Mouse (Mus musculus) ES-E14 (cell line): ENCODE data around the gene Tcl1b2. TPM values are rescaled to one million over a fixed set of nuclear protein-coding genes. Genes with fewer than 3 reads are reported as not detected.

Experiments
- DNase-seq: peaks from one replicate; pipeline ENCODE4 v3.0.0-alpha.2; 2013; ENCODE audit warnings: low read depth, low spot score
- H3K27ac ChIP-seq: 2 replicates; pipeline ENCODE4 v1.5.1; 2012; ENCODE audit warnings: low read depth, mild to moderate bottlenecking, low read length, moderate library complexity, mixed read lengths; ENCODE audit not compliant: poor library complexity, insufficient read depth, severe bottlenecking
- H3K36me3 ChIP-seq: 2 replicates; pipeline ENCODE4 v1.6.1; 2012; ENCODE audit warnings: mild to moderate bottlenecking, low read length, moderate library complexity, mixed read lengths; ENCODE audit not compliant: control insufficient read depth, poor library complexity, insufficient read depth, severe bottlenecking
- H3K4me1 ChIP-seq, 2 experiments: fragments of 150-350 bp in 1 of 2; sonication (generic) in 1 of 2; 2 replicates each; pipeline ENCODE4 v1.6.1; 2012; ENCODE audit warnings: low read length in 2 of 2, mild to moderate bottlenecking in 1 of 2, mixed read lengths in 1 of 2; ENCODE audit not compliant: control insufficient read depth in 2 of 2, insufficient read depth in 2 of 2, poor library complexity in 1 of 2
- H3K4me3 ChIP-seq, 2 experiments: fragments of 150-350 bp in 1 of 2; sonication (generic) in 1 of 2; 2 replicates each; pipeline ENCODE4 v1.5.1; 2012; ENCODE audit warnings: low read length in 2 of 2, low read depth in 1 of 2, mild to moderate bottlenecking in 1 of 2, mixed read lengths in 1 of 2; ENCODE audit not compliant: insufficient read depth in 1 of 2, poor library complexity in 1 of 2, severe bottlenecking in 1 of 2
- H3K9ac ChIP-seq: 2 replicates; pipeline ENCODE4 v1.6.1; 2012; ENCODE audit warnings: low read depth, mild to moderate bottlenecking, low read length, mixed read lengths; ENCODE audit not compliant: poor library complexity, insufficient read depth, severe bottlenecking
- H3K9me3 ChIP-seq: fragments of 150-350 bp; sonication (generic); 2 replicates; pipeline ENCODE4 v1.6.1; 2012; ENCODE audit warnings: low read depth, mild to moderate bottlenecking, low read length; ENCODE audit not compliant: control insufficient read depth, insufficient read depth
- CHD2 ChIP-seq: IDR thresholded peaks from 2 replicates; pipeline ENCODE4 v1.6.1; 2014; ENCODE audit warnings: mild to moderate bottlenecking, low read depth, low read length, inconsistent platforms
- HCFC1 ChIP-seq: IDR thresholded peaks from 2 replicates; pipeline ENCODE4 v1.6.1; 2012; ENCODE audit warnings: low read length, inconsistent platforms, borderline replicate concordance; ENCODE audit not compliant: insufficient read depth
- MAFK ChIP-seq: IDR thresholded peaks from 2 replicates; pipeline ENCODE4 v1.6.1; 2014; ENCODE audit warnings: mild to moderate bottlenecking, low read depth, low read length, inconsistent platforms; ENCODE audit not compliant: insufficient read depth
- ZC3H11A ChIP-seq: IDR thresholded peaks from 2 replicates; pipeline ENCODE4 v1.6.1; 2012; ENCODE audit warnings: low read depth, mild to moderate bottlenecking, inconsistent platforms, low read length, borderline replicate concordance
- ZNF384 ChIP-seq: IDR thresholded peaks from 2 replicates; pipeline ENCODE4 v1.6.1; 2012; ENCODE audit warnings: low read depth, low read length, inconsistent platforms
- in situ Hi-C, 2 experiments: fragments of 600-800 bp; cut with MboI; formaldehyde crosslinking; loops; one replicate each; pipeline ENCODE4 v1.15.1; 2025; ENCODE audit warnings: low sequenced_read_pairs in 2 of 2, inconsistent platforms in 1 of 2; ENCODE audit not compliant: unreplicated experiment in 2 of 2
- total RNA-seq: library from RNA; depleted of rRNA; stranded (reverse); fragments of 300-350 nt; gene quantifications from 2 replicates; pipeline ENCODE4 v1.2.3, GENCODE M21; 2012

Tcl1b2 gene
- total RNA-seq, 1 experiment = not detected

GRCm38 (mm10) chr12:105105326-105105725, 40.5 kb upstream of the Tcl1b2 start:
- H3K9me3 ChIP-seq = no peaks in the 10 kb centered on the region
- DNase-seq = no peak
- no peaks in the 10 kb centered on the region for H3K36me3 ChIP-seq
- no peak overlapping the region for H3K27ac ChIP-seq
- H3K9ac ChIP-seq = no peak overlapping the region
- in situ Hi-C loops = no loop called here
- no peak overlapping the region for H3K4me3 ChIP-seq
- peaks cover 0 to under 1% of the 10 kb centered on the region in 2 experiments; a peak in 1 of 4 replicates for H3K4me1 ChIP-seq
- TF ChIP-seq ZNF384 (no peak), ZC3H11A (no peak), CHD2 (no peak), HCFC1 (no peak), MAFK (no peak)

DNA sequence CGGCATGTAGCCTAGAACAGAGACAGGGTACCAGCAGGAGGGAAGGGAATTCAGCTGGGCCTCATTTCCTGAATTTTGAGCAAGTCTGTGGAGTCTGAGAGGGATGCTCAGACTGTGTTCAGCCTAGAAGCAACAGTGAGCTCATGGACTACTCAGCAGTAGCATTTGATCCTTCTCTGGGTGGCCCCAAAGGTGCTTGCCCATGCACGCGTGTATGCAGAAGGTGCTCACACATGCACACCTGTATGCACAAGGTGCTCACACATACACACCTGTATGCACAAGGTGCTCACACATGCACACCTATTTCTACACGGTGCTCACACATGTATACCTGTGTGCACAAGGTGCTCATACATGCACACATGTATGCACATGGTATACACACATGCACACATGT, 37.0 kb upstream of the Tcl1b2 start:
- no peaks in the 10 kb centered on the region for H3K36me3 ChIP-seq
- H3K4me3 ChIP-seq = no peak overlapping the region
- in situ Hi-C loops = no loop called here
- H3K27ac ChIP-seq = no peak overlapping the region
- no peaks in the 10 kb centered on the region for H3K9me3 ChIP-seq
- H3K4me1 ChIP-seq = peaks cover 0 to 8% of the 10 kb centered on the region in 2 experiments; a peak in 2 of 4 replicates
- no peak for TF ChIP-seq ZNF384
- TF ChIP-seq ZC3H11A = no peak
- TF ChIP-seq HCFC1 = no peak
- no peak for TF ChIP-seq CHD2
- TF ChIP-seq MAFK = no peak
- no peak for DNase-seq
- no peak overlapping the region for H3K9ac ChIP-seq

GRCm38 (mm10) chr12:105109406-105109805, 36.4 kb upstream of the Tcl1b2 start:
- TF ChIP-seq MAFK = no peak
- no peak for TF ChIP-seq ZNF384
- no peak for TF ChIP-seq ZC3H11A
- no peak for TF ChIP-seq HCFC1
- no peak for TF ChIP-seq CHD2
- Histone ChIP-seq H3K36me3 (no peaks in the 10 kb centered on the region), H3K9ac (no peak overlapping the region), H3K27ac (no peak overlapping the region), H3K4me1 (peaks cover 0 to 8% of the 10 kb centered on the region in 2 experiments; a peak in 2 of 4 replicates), H3K9me3 (no peaks in the 10 kb centered on the region), H3K4me3 (no peak overlapping the region)
- in situ Hi-C loops = no loop called here
- no peak for DNase-seq

DNA sequence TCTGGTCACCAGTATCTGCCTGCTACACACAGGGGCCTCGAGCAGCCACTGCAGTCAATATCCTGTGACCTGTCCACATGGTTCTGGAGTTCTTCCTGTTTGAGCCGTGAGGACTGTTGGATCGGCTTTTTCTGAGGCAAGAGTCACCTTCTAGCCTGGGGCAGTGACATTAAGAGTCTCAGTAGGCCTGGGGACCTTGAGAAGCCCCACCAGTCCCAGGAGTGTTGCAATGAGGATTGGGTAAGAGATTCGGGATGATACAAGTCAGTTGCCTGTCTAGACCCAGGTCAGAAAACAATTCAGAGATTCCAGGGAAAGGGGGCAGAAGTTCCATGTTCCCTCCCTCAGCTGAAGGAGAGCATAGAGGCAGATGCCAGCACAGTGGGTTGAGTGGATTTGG, 36.0 kb upstream of the Tcl1b2 start:
- Histone ChIP-seq H3K9ac (no peak overlapping the region), H3K4me1 (peaks cover 0 to 8% of the 10 kb centered on the region in 2 experiments; a peak in 2 of 4 replicates), H3K4me3 (no peak overlapping the region), H3K36me3 (no peaks in the 10 kb centered on the region), H3K9me3 (no peaks in the 10 kb centered on the region), H3K27ac (no peak overlapping the region)
- TF ChIP-seq ZNF384 = no peak
- TF ChIP-seq MAFK = no peak
- no peak for TF ChIP-seq ZC3H11A
- no peak for TF ChIP-seq HCFC1
- no peak for TF ChIP-seq CHD2
- in situ Hi-C loops = no loop called here
- no peak for DNase-seq

DNA sequence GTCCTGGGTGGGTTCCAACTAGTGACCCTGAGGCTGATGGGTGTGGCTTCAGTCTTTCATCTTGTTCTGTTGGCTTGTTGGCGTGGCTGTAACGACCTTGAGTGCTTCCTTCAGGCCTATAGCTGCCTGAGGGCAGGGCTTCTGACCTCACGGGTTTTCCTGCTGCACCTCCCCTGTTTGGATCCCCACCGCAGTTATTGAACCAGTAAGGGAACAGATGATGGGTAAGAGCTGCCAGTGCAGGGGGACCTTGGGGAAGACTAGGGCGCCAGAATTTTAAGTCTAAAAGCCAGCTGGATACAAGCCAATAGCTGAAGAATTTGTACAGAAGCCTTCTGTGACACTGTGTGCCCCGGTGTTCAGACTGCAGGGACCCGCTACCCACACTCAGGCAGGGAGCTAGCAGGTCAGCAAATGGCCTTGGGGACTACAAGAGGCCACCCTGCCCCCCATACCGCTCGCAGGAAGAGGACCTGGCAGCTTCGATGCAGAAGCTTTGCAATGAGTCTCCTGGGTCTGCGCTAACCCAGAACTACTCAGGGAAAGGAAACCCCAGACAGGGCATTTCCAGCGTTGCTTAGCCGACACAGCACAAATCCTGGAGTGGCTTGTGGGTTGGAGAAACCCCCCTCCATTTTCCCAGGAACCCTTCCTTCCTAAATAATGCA, 33.4 kb upstream of the Tcl1b2 start:
- peak; percentile 48 for DNase-seq
- Histone ChIP-seq H3K9me3 (no peaks in the 10 kb centered on the region), H3K9ac (no peak overlapping the region), H3K4me1 (peaks cover 0 to 8% of the 10 kb centered on the region in 2 experiments; a peak in 2 of 4 replicates), H3K4me3 (no peak overlapping the region), H3K27ac (no peak overlapping the region), H3K36me3 (no peaks in the 10 kb centered on the region)
- in situ Hi-C loops = no loop called here
- TF ChIP-seq HCFC1 = no peak
- TF ChIP-seq ZC3H11A = no peak
- no peak for TF ChIP-seq ZNF384
- no peak for TF ChIP-seq CHD2
- TF ChIP-seq MAFK = no peak
